Mouse (Mus musculus) heart, embryonic 13.5 days (tissue): ENCODE measurements around the gene Fam3c. TPM values are rescaled to one million over a fixed set of nuclear protein-coding genes. Genes with fewer than 3 reads are reported as not detected.

Experiments
- ATAC-seq: fragments of 200-750 bp; cut with Nextera tagmentation; 2 replicates; pipeline ENCODE4 v1.8.0; 2017; ENCODE audit warnings: moderate TSS enrichment; ENCODE audit not compliant: insufficient number of reproducible peaks, low FRiP score, low TSS enrichment; ENCODE audit errors: extremely low read depth
- H3K27ac ChIP-seq: fragments of 300-500 bp; sonication (generic); replicated peaks from 2 replicates; pipeline ENCODE4 v1.5.1; 2015; ENCODE audit warnings: moderate library complexity, mild to moderate bottlenecking, inconsistent platforms
- H3K27me3 ChIP-seq: fragments of 300-500 bp; sonication (generic); replicated peaks from 2 replicates; pipeline ENCODE4 v1.6.1; 2015; ENCODE audit warnings: mild to moderate bottlenecking, inconsistent platforms
- H3K36me3 ChIP-seq: fragments of 300-500 bp; sonication (generic); 2 replicates; pipeline ENCODE4 v1.6.1; 2015; ENCODE audit warnings: mild to moderate bottlenecking, inconsistent platforms
- H3K4me1 ChIP-seq: fragments of 300-500 bp; sonication (generic); 2 replicates; pipeline ENCODE4 v1.6.1; 2015; ENCODE audit warnings: inconsistent platforms
- H3K4me2 ChIP-seq: fragments of 300-500 bp; sonication (generic); 2 replicates; pipeline ENCODE4 v1.6.1; 2015; ENCODE audit warnings: inconsistent platforms, mild to moderate bottlenecking, moderate library complexity
- H3K4me3 ChIP-seq: fragments of 300-500 bp; sonication (generic); 2 replicates; pipeline ENCODE4 v1.5.1; 2015; ENCODE audit warnings: moderate library complexity, mild to moderate bottlenecking, inconsistent platforms
- H3K9ac ChIP-seq: fragments of 300-500 bp; sonication (generic); 2 replicates; pipeline ENCODE4 v1.6.1; 2015; ENCODE audit warnings: inconsistent platforms, mild to moderate bottlenecking, moderate library complexity
- H3K9me3 ChIP-seq: fragments of 300-500 bp; sonication (generic); 2 replicates; pipeline ENCODE4 v1.6.1; 2016; ENCODE audit warnings: inconsistent platforms
- whole genome bisulfite sequencing: fragments of 180-500 bp; shearing (Covaris S2); methylation state at CpG from one replicate; pipeline ENCODE4 v1.1.7; 2015; ENCODE audit warnings: mixed read lengths; 5-methylcytosine and 5-hydroxymethylcytosine counted together
- polyA plus RNA-seq: library from polyadenylated mRNA; unstranded; fragments of >200 nt; fragmentation: Nextera tagmentation; extraction: Ambion mirVana; gene quantifications from 2 replicates; pipeline ENCODE4 v1.2.1, GENCODE M21; 2015

Gene Fam3c
- polyA plus RNA-seq, 1 experiment from 2014 or later: 43.1 TPM

- peak overlapping the region; percentile 61 for H3K9ac ChIP-seq
- no peaks in the 10 kb centered on the region for H3K9me3 ChIP-seq
Measured at GRCm38 (mm10) chr6:22289461-22290021, 66.5 kb downstream of the Fam3c start.

GRCm38 (mm10) chr6:22288737-22289460 is 67.1 kb downstream of the Fam3c start:
- no peak for ATAC-seq
- peak overlapping the region; percentile 61 for H3K9ac ChIP-seq
- peak overlapping the region; percentile 80 for H3K4me2 ChIP-seq
- H3K4me3 ChIP-seq: peak overlapping the region; percentile 56
- no peak overlapping the region for H3K27ac ChIP-seq
- H3K9me3 ChIP-seq: no peaks in the 10 kb centered on the region
- H3K36me3 ChIP-seq: no peaks in the 10 kb centered on the region
- peaks cover 53% of the 10 kb centered on the region for H3K27me3 ChIP-seq
- 1% methylated on average over 38 of the region's 38 CpGs for WGBS
- peaks cover 23% of the 10 kb centered on the region for H3K4me1 ChIP-seq

More at GRCm38 (mm10) chr6:22289461-22290021, 66.5 kb downstream of the Fam3c start:
- Histone ChIP-seq H3K36me3 (no peaks in the 10 kb centered on the region), H3K4me3 (peak overlapping the region; percentile 56), H3K27ac (no peak overlapping the region), H3K4me2 (peak overlapping the region; percentile 80), H3K4me1 (peaks cover 23% of the 10 kb centered on the region), H3K27me3 (peaks cover 53% of the 10 kb centered on the region)
- 6% methylated on average over 21 of the region's 21 CpGs for WGBS
- ATAC-seq: no peak

GRCm38 (mm10) chr6:22288004-22288736 is 67.9 kb downstream of the Fam3c start, which contains the start of gene Wnt16:
TSS of gene Wnt16 (plus strand) at chr6:22288227.
- peak within 1 kb of the TSS; percentile 56 for H3K4me3 ChIP-seq
- H3K4me2 ChIP-seq: peak within 1 kb of the TSS; percentile 80
- no peaks in the 10 kb centered on the region for H3K36me3 ChIP-seq
- H3K27me3 ChIP-seq: peaks cover 52% of the 10 kb centered on the region
- no peak within 1 kb of the TSS for H3K27ac ChIP-seq
- H3K4me1 ChIP-seq: peaks cover 23% of the 10 kb centered on the region
- 2% methylated on average over 20 of the region's 20 CpGs for whole genome bisulfite sequencing
- H3K9ac ChIP-seq: peak within 1 kb of the TSS; percentile 61
- ATAC-seq: no peak; the same call in 1 of the 2 replicates
- no peaks in the 10 kb centered on the region for H3K9me3 ChIP-seq

- H3K4me2 ChIP-seq: no peak overlapping the region
- no peak overlapping the region for H3K4me3 ChIP-seq
- H3K9ac ChIP-seq: no peak overlapping the region
- H3K9me3 ChIP-seq: no peaks in the 10 kb centered on the region
- no peak for ATAC-seq
- H3K27ac ChIP-seq: no peak overlapping the region
- peaks cover 12% of the 10 kb centered on the region; the same call in 1 of the 2 replicates for H3K4me1 ChIP-seq
- no peaks in the 10 kb centered on the region for H3K36me3 ChIP-seq
- H3K27me3 ChIP-seq: peaks cover 16% of the 10 kb centered on the region
- 82% methylated on average over 4 of the region's 4 CpGs for WGBS
Measured at GRCm38 (mm10) chr6:22282405-22282804, 73.6 kb downstream of the Fam3c start.

GRCm38 (mm10) chr6:22280217-22280861 is 75.7 kb downstream of the Fam3c start:
- no peaks in the 10 kb centered on the region for H3K36me3 ChIP-seq
- H3K27me3 ChIP-seq: no peaks in the 10 kb centered on the region
- peak overlapping the region; percentile 13 for H3K4me2 ChIP-seq
- no peak overlapping the region for H3K4me3 ChIP-seq
- 54% methylated on average over 14 of the region's 14 CpGs for WGBS
- peaks cover 12% of the 10 kb centered on the region; the same call in 1 of the 2 replicates for H3K4me1 ChIP-seq
- no peak overlapping the region for H3K9ac ChIP-seq
- H3K9me3 ChIP-seq: no peaks in the 10 kb centered on the region
- H3K27ac ChIP-seq: no peak overlapping the region
- ATAC-seq: no peak

- no peaks in the 10 kb centered on the region for H3K9me3 ChIP-seq
- H3K27ac ChIP-seq: no peak overlapping the region
- ATAC-seq: no peak
- H3K4me2 ChIP-seq: no peak overlapping the region
- no peaks in the 10 kb centered on the region for H3K27me3 ChIP-seq
- H3K9ac ChIP-seq: no peak overlapping the region
- 79% methylated on average over 3 of the region's 3 CpGs for WGBS
- H3K4me1 ChIP-seq: peaks cover 12% of the 10 kb centered on the region; the same call in 1 of the 2 replicates
- no peak overlapping the region for H3K4me3 ChIP-seq
- no peaks in the 10 kb centered on the region for H3K36me3 ChIP-seq
Measured at GRCm38 (mm10) chr6:22277941-22278340, 78.1 kb downstream of the Fam3c start.

- H3K9ac ChIP-seq: no peak overlapping the region
- ATAC-seq: no peak
- H3K36me3 ChIP-seq: no peaks in the 10 kb centered on the region
- H3K4me2 ChIP-seq: no peak overlapping the region
- no peak overlapping the region for H3K27ac ChIP-seq
- WGBS: 42% methylated on average over 8 of the region's 8 CpGs
- H3K9me3 ChIP-seq: no peaks in the 10 kb centered on the region
- peaks cover 5% of the 10 kb centered on the region for H3K4me1 ChIP-seq
- no peak overlapping the region for H3K4me3 ChIP-seq
- H3K27me3 ChIP-seq: no peaks in the 10 kb centered on the region
Measured at GRCm38 (mm10) chr6:22269840-22270521, 86.1 kb downstream of the Fam3c start.

- no peak for ATAC-seq
- H3K4me2 ChIP-seq: no peak overlapping the region
- H3K4me3 ChIP-seq: no peak overlapping the region
- H3K9me3 ChIP-seq: no peaks in the 10 kb centered on the region
- no peaks in the 10 kb centered on the region for H3K27me3 ChIP-seq
- H3K9ac ChIP-seq: no peak overlapping the region
- H3K27ac ChIP-seq: no peak overlapping the region
- no peaks in the 10 kb centered on the region for H3K36me3 ChIP-seq
- H3K4me1 ChIP-seq: peaks cover 5% of the 10 kb centered on the region
Measured at GRCm38 (mm10) chr6:22268677-22269076, 87.4 kb downstream of the Fam3c start.

- ATAC-seq: no peak
- no peaks in the 10 kb centered on the region for H3K27me3 ChIP-seq
Measured at GRCm38 (mm10) chr6:22267807-22268667, 88.0 kb downstream of the Fam3c start.

GRCm38 (mm10) chr6:22266018-22266417 is 90.0 kb downstream of the Fam3c start:
- no peak overlapping the region for H3K4me3 ChIP-seq
- no peaks in the 10 kb centered on the region for H3K27me3 ChIP-seq
- no peak for ATAC-seq
- 67% methylated on average over 4 of the region's 4 CpGs for WGBS
- H3K36me3 ChIP-seq: no peaks in the 10 kb centered on the region
- no peak overlapping the region for H3K27ac ChIP-seq
- no peaks in the 10 kb centered on the region for H3K9me3 ChIP-seq
- no peak overlapping the region for H3K4me2 ChIP-seq
- peaks cover 11% of the 10 kb centered on the region for H3K4me1 ChIP-seq
- no peak overlapping the region for H3K9ac ChIP-seq

More at GRCm38 (mm10) chr6:22267807-22268667, 88.0 kb downstream of the Fam3c start:
- Histone ChIP-seq H3K9ac (no peak overlapping the region), H3K27ac (no peak overlapping the region), H3K4me1 (peaks cover 5% of the 10 kb centered on the region), H3K4me2 (no peak overlapping the region), H3K36me3 (no peaks in the 10 kb centered on the region), H3K9me3 (no peaks in the 10 kb centered on the region), H3K4me3 (no peak overlapping the region)
- WGBS: 65% methylated on average over 5 of the region's 5 CpGs
